Mouse (Mus musculus) ES-Bruce4 (cell line): ENCODE measurements at regions not wholly inside any gene's neighbourhood (a gene's known extent, or its start where the extent isn't known, plus 50 kb on each side); places are given as distances from the start of the nearest gene placed in this dataset.

Experiments
- H3K27ac ChIP-seq: 2 replicates; pipeline ENCODE4 v1.5.1; 2012; ENCODE audit warnings: low read length, inconsistent platforms; ENCODE audit not compliant: insufficient read depth
- H3K27me3 ChIP-seq: 2 replicates; pipeline ENCODE4 v1.6.1; 2012; ENCODE audit warnings: mild to moderate bottlenecking, low read length, inconsistent platforms; ENCODE audit not compliant: control insufficient read depth, poor library complexity, insufficient read depth, severe bottlenecking
- H3K36me3 ChIP-seq: 2 replicates; pipeline ENCODE4 v1.6.1; 2012; ENCODE audit warnings: inconsistent platforms, mild to moderate bottlenecking, low read length, moderate library complexity; ENCODE audit not compliant: control insufficient read depth, poor library complexity, insufficient read depth, severe bottlenecking
- H3K4me1 ChIP-seq: one replicate; pipeline ENCODE4 v1.8.1; 2011; ENCODE audit warnings: low read length; ENCODE audit not compliant: control insufficient read depth, insufficient read depth
- H3K4me3 ChIP-seq: 2 replicates; pipeline ENCODE4 v1.5.1; 2011; ENCODE audit warnings: low read depth, mild to moderate bottlenecking, low read length
- H3K9ac ChIP-seq: 2 replicates; pipeline ENCODE4 v1.6.1; 2012; ENCODE audit warnings: low read depth, mild to moderate bottlenecking, inconsistent platforms; ENCODE audit not compliant: poor library complexity, severe bottlenecking
- H3K9me3 ChIP-seq: replicated peaks from 2 replicates; pipeline ENCODE4 v1.6.1; 2012; ENCODE audit warnings: mild to moderate bottlenecking, low read length, inconsistent platforms; ENCODE audit not compliant: control insufficient read depth, poor library complexity, insufficient read depth, severe bottlenecking
- CTCF ChIP-seq: IDR thresholded peaks from one replicate; pipeline ENCODE4 v1.8.1; 2011; ENCODE audit warnings: low read depth, low read length
- EP300 ChIP-seq: IDR thresholded peaks from 2 replicates; pipeline ENCODE4 v1.6.1; 2011; ENCODE audit warnings: low read depth, low read length; ENCODE audit not compliant: insufficient read depth
- POLR2A ChIP-seq: IDR thresholded peaks from one replicate; pipeline ENCODE4 v1.8.1; 2011; ENCODE audit warnings: low read length; ENCODE audit not compliant: insufficient read depth

DNA sequence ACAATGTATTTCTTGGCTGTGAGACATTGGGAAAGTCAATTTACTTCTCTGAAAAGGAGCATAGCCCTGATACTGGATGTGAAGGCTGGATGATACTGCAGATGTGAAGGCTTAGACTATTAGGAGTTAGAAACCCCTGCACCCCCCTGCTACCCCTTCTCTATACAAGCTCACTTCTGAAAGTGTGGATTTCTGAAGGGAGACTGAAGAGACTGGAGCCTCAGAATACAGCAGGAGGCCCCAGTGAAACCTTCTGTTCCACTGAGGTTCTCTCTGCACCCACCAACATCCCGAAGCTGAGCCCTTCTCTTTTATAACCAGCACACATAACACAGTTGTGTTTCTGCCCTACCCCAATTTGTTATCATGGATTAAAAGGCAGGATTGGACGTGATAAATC is 131.7 kb upstream of the Vangl1 start:
- no peaks in the 10 kb centered on the region for H3K9me3 ChIP-seq
- no peak overlapping the region for H3K9ac ChIP-seq
- no peaks in the 10 kb centered on the region for H3K4me1 ChIP-seq
- no peaks in the 10 kb centered on the region for H3K27me3 ChIP-seq
- H3K36me3 ChIP-seq: no peaks in the 10 kb centered on the region
- H3K27ac ChIP-seq: no peak overlapping the region
- no peak overlapping the region for H3K4me3 ChIP-seq
- TF ChIP-seq POLR2A (no peak), CTCF (no peak), EP300 (no peak)

DNA sequence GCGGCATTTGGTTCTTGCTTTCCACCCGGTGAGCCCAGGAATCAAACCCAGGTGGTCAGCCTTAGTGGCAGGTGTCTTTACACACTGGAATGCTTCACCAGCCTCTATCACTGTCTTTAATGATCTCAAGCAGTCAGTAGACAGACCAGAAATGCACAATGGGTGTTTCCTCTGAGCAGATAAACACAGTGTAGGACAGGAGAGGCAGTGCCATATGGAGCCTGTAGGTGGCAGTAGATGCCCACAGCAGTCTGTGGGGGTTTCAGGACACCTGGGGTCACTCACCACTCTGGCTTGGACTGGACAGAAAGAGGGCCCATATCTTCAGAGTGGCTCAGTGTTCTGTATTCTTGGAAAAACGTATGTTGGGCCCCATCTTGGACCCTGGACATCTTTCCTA is 130.7 kb upstream of the Vangl1 start:
- H3K4me1 ChIP-seq: no peaks in the 10 kb centered on the region
- H3K9me3 ChIP-seq: no peaks in the 10 kb centered on the region
- H3K9ac ChIP-seq: no peak overlapping the region
- H3K27ac ChIP-seq: no peak overlapping the region
- H3K4me3 ChIP-seq: no peak overlapping the region
- H3K36me3 ChIP-seq: no peaks in the 10 kb centered on the region
- no peak for TF ChIP-seq EP300
- peak; percentile 78 for TF ChIP-seq CTCF
- no peak for TF ChIP-seq POLR2A
- no peaks in the 10 kb centered on the region for H3K27me3 ChIP-seq

DNA sequence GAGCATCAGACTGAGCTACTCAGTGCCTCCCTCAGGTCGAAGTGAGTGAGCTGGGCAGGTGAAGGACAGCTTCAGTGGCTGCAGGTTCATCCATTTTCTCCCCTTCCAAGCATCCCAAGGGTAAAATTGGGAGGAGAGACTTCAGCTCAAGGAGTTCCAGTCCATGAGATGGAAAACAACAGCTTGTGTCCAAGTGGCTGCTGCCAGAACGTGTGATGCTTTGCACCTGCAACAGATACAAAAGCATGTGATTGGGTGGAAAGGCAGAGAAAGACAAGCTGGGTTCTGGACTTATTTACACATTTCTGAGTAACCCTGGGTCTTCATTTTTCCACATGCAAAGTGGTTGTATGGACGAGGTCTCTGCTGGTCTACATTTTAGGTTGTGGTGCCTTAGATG is 127.7 kb upstream of the Vangl1 start:
- no peaks in the 10 kb centered on the region for H3K9me3 ChIP-seq
- no peaks in the 10 kb centered on the region for H3K4me1 ChIP-seq
- no peak overlapping the region for H3K4me3 ChIP-seq
- no peak overlapping the region for H3K9ac ChIP-seq
- no peaks in the 10 kb centered on the region for H3K36me3 ChIP-seq
- H3K27ac ChIP-seq: no peak overlapping the region
- no peaks in the 10 kb centered on the region for H3K27me3 ChIP-seq
- TF ChIP-seq CTCF (no peak), EP300 (no peak), POLR2A (no peak)

DNA sequence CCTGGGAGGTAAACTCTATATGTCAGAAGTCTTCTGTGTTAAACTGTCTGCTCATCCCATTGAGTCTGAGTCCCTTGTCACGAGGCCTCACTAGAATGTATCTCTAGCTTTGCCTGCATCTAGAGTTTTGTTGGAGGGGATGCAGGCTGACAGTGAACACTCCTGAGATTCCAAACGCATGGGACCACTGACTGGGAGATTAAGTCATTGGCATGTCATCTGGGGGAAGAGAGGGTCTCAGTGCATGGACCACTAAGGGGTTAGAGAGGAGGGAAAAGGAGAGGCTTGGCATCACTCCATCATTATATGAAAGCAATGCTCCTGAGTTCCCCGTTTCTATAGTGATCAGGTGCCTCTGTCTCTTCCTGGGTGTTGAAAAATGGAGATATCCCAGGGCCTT is 114.8 kb upstream of the Vangl1 start:
- TF ChIP-seq POLR2A (no peak), EP300 (no peak), CTCF (no peak)
- Histone ChIP-seq H3K9ac (no peak overlapping the region), H3K9me3 (no peaks in the 10 kb centered on the region), H3K4me3 (no peak overlapping the region), H3K27ac (no peak overlapping the region), H3K4me1 (no peaks in the 10 kb centered on the region), H3K36me3 (no peaks in the 10 kb centered on the region), H3K27me3 (no peaks in the 10 kb centered on the region)

DNA sequence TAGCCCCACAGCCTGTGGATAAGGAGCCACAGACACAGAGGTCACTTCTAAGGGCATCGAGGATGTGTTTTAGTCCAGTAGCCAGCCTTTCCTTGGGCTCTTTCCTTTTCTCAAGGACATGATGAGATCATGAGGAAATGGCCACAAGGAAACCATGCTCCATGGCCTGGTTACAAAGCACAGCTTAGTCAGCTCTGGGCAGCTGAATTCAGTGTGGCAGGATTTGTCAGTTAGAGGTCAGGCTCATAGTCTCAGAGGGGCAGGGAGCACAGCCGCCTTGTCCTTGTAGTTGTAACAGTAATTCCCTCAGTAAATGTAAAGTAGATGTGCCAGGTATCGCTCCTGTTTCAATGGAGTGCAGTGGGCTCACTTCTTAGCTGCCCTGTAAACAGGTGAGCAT is 111.7 kb upstream of the Vangl1 start:
- H3K27me3 ChIP-seq: no peaks in the 10 kb centered on the region; the same call in 1 of the 2 replicates
- H3K4me3 ChIP-seq: no peak overlapping the region
- H3K4me1 ChIP-seq: no peaks in the 10 kb centered on the region
- no peaks in the 10 kb centered on the region for H3K36me3 ChIP-seq
- H3K27ac ChIP-seq: no peak overlapping the region
- no peaks in the 10 kb centered on the region for H3K9me3 ChIP-seq
- TF ChIP-seq POLR2A: no peak
- no peak for TF ChIP-seq EP300
- TF ChIP-seq CTCF: no peak
- H3K9ac ChIP-seq: no peak overlapping the region

DNA sequence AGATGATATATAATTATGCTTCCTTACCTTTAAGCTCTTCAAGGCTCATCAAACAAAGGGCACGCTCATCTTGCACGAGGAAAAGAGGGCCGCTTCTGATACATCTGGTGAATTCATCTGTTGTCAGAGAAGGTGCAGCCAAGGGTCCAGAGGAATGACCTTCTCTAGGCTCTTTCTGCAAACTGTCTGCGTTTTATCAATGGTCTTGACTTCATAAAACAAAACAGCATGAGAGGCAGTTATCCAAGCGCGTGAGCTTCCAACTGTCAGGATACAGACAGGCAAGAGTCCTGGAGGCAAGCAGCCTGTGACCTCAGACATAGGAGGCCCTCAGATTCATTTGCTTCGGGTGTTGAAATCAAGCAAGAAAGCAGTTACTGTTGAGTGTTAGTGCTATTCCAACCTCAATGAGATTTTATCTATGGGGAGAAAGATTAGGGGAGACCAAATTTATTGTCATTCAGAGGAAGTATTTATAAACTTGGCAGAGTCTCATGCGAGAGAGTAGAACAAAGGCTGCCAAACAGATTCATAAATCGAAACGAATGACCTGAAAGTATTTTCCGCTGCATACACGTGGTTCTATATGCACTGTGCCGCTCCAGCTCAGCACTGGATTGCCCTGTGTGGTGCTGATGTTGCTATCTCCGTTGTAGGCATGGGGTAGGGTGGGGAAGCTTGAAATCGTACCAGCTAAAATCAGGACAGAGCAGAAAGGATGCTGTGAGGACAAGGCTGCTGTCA is 107.2 kb upstream of the Vangl1 start:
- TF ChIP-seq EP300 (no peak), POLR2A (no peak), CTCF (no peak)
- no peaks in the 10 kb centered on the region for H3K9me3 ChIP-seq
- no peaks in the 10 kb centered on the region for H3K36me3 ChIP-seq
- no peaks in the 10 kb centered on the region; the same call in 1 of the 2 replicates for H3K27me3 ChIP-seq
- H3K9ac ChIP-seq: no peak overlapping the region
- no peak overlapping the region for H3K27ac ChIP-seq
- H3K4me1 ChIP-seq: no peaks in the 10 kb centered on the region
- no peak overlapping the region for H3K4me3 ChIP-seq
